Comparison of ENCODE assay signal across 7 mouse cellular contexts in genomic region chrX:150845480-150846205, GRCm38 (mm10). TPM values are rescaled to one million over a fixed set of nuclear protein-coding genes. Genes with fewer than 3 reads are reported as not detected.
DNase-seq lines count a peak whose midpoint lies in the region; ATAC-seq and TF ChIP-seq lines count a peak whose summit lies in the region.
"Not testable (repeated sequence)": the region's sequence is repeated elsewhere in the genome, so short reads cannot be mapped to it uniquely, and the experiment has no call there.

No protein-coding gene starts in this region.

- not testable (repeated sequence) for TF ChIP-seq EP300 in lung, postnatal 0 days (IDR thresholded peaks at IDR 0.05)

- not testable (repeated sequence) for H3K36me3 ChIP-seq in embryonic facial prominence, embryonic 15.5 days; heart, embryonic 11.5 days (ENCODE audit: control insufficient read depth, insufficient read depth, low read length); hindbrain, embryonic 12.5 days; intestine, postnatal 0 days (ENCODE audit: control insufficient read depth, insufficient read depth); limb, embryonic 13.5 days; lung, postnatal 0 days (ENCODE audit: insufficient read depth, low read length); neural tube, embryonic 11.5 days (ENCODE audit: control insufficient read depth, insufficient read depth, low read length)

- not testable (repeated sequence) for DNase-seq in lung, postnatal 0 days (ENCODE audit: low spot score); neural tube, embryonic 11.5 days (ENCODE audit: low spot score)

- H3K4me3 ChIP-seq in embryonic facial prominence, embryonic 15.5 days (replicated peaks); heart, embryonic 11.5 days (ENCODE audit: low read depth, low read length); hindbrain, embryonic 12.5 days; intestine, postnatal 0 days (ENCODE audit: low read depth, low read length); limb, embryonic 13.5 days; lung, postnatal 0 days (ENCODE audit: low read depth, low read length); neural tube, embryonic 11.5 days (ENCODE audit: low read depth, low read length): not testable (repeated sequence)

- ATAC-seq in embryonic facial prominence, embryonic 15.5 days (ENCODE audit: insufficient number of reproducible peaks, low FRiP score, low TSS enrichment, low read depth) = peak; percentile 92
- peak; percentile 87 for ATAC-seq in heart, embryonic 11.5 days (replicated peaks; ENCODE audit: insufficient number of reproducible peaks, low FRiP score, low TSS enrichment)
- peak; percentile 88 for ATAC-seq in hindbrain, embryonic 12.5 days (ENCODE audit: low FRiP score)
- peak; percentile 47; the same call in 1 of the 2 replicates for ATAC-seq in intestine, postnatal 0 days
- peak; percentile 97 for ATAC-seq in limb, embryonic 13.5 days (ENCODE audit: low FRiP score, low read depth)
- ATAC-seq in lung, postnatal 0 days = peak; percentile 74
- peak; percentile 74 for ATAC-seq in neural tube, embryonic 11.5 days (ENCODE audit: insufficient read depth, low FRiP score, low TSS enrichment)

- TF ChIP-seq CTCF in intestine, postnatal 0 days (IDR thresholded peaks at IDR 0.05; ENCODE audit: low read depth); lung, postnatal 0 days (IDR thresholded peaks at IDR 0.05): not testable (repeated sequence)

- H3K4me2 ChIP-seq in embryonic facial prominence, embryonic 15.5 days (replicated peaks); heart, embryonic 11.5 days; hindbrain, embryonic 12.5 days (replicated peaks); intestine, postnatal 0 days (replicated peaks; ENCODE audit: low read depth); limb, embryonic 13.5 days (replicated peaks); lung, postnatal 0 days (replicated peaks; ENCODE audit: low read depth, low read length); neural tube, embryonic 11.5 days (ENCODE audit: low read depth): not testable (repeated sequence)

- not testable (repeated sequence) for H3K4me1 ChIP-seq in embryonic facial prominence, embryonic 15.5 days; heart, embryonic 11.5 days (ENCODE audit: control insufficient read depth, insufficient read depth, low read length); hindbrain, embryonic 12.5 days; intestine, postnatal 0 days (replicated peaks; ENCODE audit: control insufficient read depth, insufficient read depth, low read length); limb, embryonic 13.5 days; lung, postnatal 0 days (ENCODE audit: insufficient read depth, low read depth, low read length); neural tube, embryonic 11.5 days (ENCODE audit: control insufficient read depth, insufficient read depth, low read length)

- WGBS in embryonic facial prominence, embryonic 15.5 days = 64% methylated on average over 4 of the region's 10 CpGs
- whole genome bisulfite sequencing in heart, embryonic 11.5 days (ENCODE audit: insufficient replicate concordance) = 59% methylated on average over 4 of the region's 10 CpGs
- WGBS in hindbrain, embryonic 12.5 days = 77% methylated on average over 4 of the region's 10 CpGs
- 45% methylated on average over 4 of the region's 10 CpGs for WGBS in intestine, postnatal 0 days
- 30% methylated on average over 4 of the region's 10 CpGs for WGBS in limb, embryonic 13.5 days
- no CpG with 5 or more reads among the region's 10 CpGs for WGBS in lung, postnatal 0 days
- 81% methylated on average over 4 of the region's 10 CpGs for WGBS in neural tube, embryonic 11.5 days

- H3K9me3 ChIP-seq in embryonic facial prominence, embryonic 15.5 days (replicated peaks); heart, embryonic 11.5 days (replicated peaks; ENCODE audit: control insufficient read depth, low read length); hindbrain, embryonic 12.5 days (replicated peaks); intestine, postnatal 0 days (ENCODE audit: control insufficient read depth); limb, embryonic 13.5 days; lung, postnatal 0 days (ENCODE audit: low read length); neural tube, embryonic 11.5 days (ENCODE audit: control insufficient read depth, low read length): not testable (repeated sequence)

- not testable (repeated sequence) for H3K9ac ChIP-seq in embryonic facial prominence, embryonic 15.5 days; heart, embryonic 11.5 days (ENCODE audit: low read depth, low read length); hindbrain, embryonic 12.5 days; intestine, postnatal 0 days (ENCODE audit: low read depth, low read length); limb, embryonic 13.5 days; lung, postnatal 0 days (replicated peaks; ENCODE audit: low read depth); neural tube, embryonic 11.5 days (ENCODE audit: low read length)

- not testable (repeated sequence) for H3K27ac ChIP-seq in embryonic facial prominence, embryonic 15.5 days (replicated peaks); hindbrain, embryonic 12.5 days; intestine, postnatal 0 days (ENCODE audit: low read depth, low read length); lung, postnatal 0 days (ENCODE audit: low read length); neural tube, embryonic 11.5 days (ENCODE audit: low read depth, low read length)
- H3K27ac ChIP-seq in heart, embryonic 11.5 days (ENCODE audit: low read depth, low read length) = peak overlapping the region; percentile 46; the same call in 1 of the 2 replicates
- peak overlapping the region; percentile 73 for H3K27ac ChIP-seq in limb, embryonic 13.5 days

- H3K27me3 ChIP-seq in embryonic facial prominence, embryonic 15.5 days; heart, embryonic 11.5 days (ENCODE audit: control insufficient read depth, insufficient read depth, low read length); hindbrain, embryonic 12.5 days; intestine, postnatal 0 days (replicated peaks; ENCODE audit: control insufficient read depth, insufficient read depth, low read length); lung, postnatal 0 days (replicated peaks; ENCODE audit: insufficient read depth, low read length); neural tube, embryonic 11.5 days (ENCODE audit: control insufficient read depth, insufficient read depth, low read length): not testable (repeated sequence)
- peaks cover 15% of the 10 kb centered on the region; the same call in 1 of the 2 replicates for H3K27me3 ChIP-seq in limb, embryonic 13.5 days

RNA-seq across cellular contexts. Expression of gene Maged2, which starts 31.5 kb away (rescaled TPM):
- 614 and 651 TPM in 2 replicates for polyA plus RNA-seq in embryonic facial prominence, embryonic 15.5 days (2015; fragmentation: Nextera tagmentation; extraction: Ambion mirVana)
- polyA plus RNA-seq in heart, embryonic 11.5 days (2014; fragmentation: Nextera tagmentation; extraction: Ambion mirVana) = 718 and 779 TPM in 2 replicates
- polyA plus RNA-seq in hindbrain, embryonic 12.5 days (2016; fragmentation: Nextera tagmentation; extraction: Ambion mirVana) = 456 and 471 TPM in 2 replicates
- 142 and 143 TPM in 2 replicates for polyA plus RNA-seq in intestine, postnatal 0 days (2015; fragmentation: Nextera tagmentation; extraction: Ambion mirVana)
- 816 and 832 TPM in 2 replicates for polyA plus RNA-seq in limb, embryonic 13.5 days (2015; fragmentation: Nextera tagmentation; extraction: Ambion mirVana)
- 492 and 518 TPM in 2 replicates for polyA plus RNA-seq in lung, postnatal 0 days (2015; fragmentation: Nextera tagmentation; extraction: Ambion mirVana)
- polyA plus RNA-seq in neural tube, embryonic 11.5 days (2014; fragmentation: Nextera tagmentation; extraction: Ambion mirVana) = 381 and 400 TPM in 2 replicates

Comparison
In these comparisons a context has a peak if more than half of its experiments do, and no peak if none do; other contexts are left out.
1. ATAC-seq: peak in every context shown above with its lines; median percentile 97 in limb, embryonic 13.5 days; 92 in embryonic facial prominence, embryonic 15.5 days; 88 in hindbrain, embryonic 12.5 days; 87 in heart, embryonic 11.5 days; 74 in lung, postnatal 0 days; 74 in neural tube, embryonic 11.5 days; 47 in intestine, postnatal 0 days.